Mouse (Mus musculus) brain, adult 2 months (tissue): ENCODE results near the gene Fbxo40.

ENCODE experiments used
- DNase-seq: peaks from one replicate; pipeline ENCODE4 v3.0.0; 2011; ENCODE audit warnings: low read depth, low spot score

The Fbxo40 gene

GRCm38 (mm10) chr16:36921980-36922379, 68.3 kb downstream of the Fbxo40 start:
- DNase-seq = no peak

- DNase-seq = no peak
Observed at GRCm38 (mm10) chr16:36921067-36921613, 69.1 kb downstream of the Fbxo40 start.

GRCm38 (mm10) chr16:36920410-36920809, 69.9 kb downstream of the Fbxo40 start:
- DNase-seq = no peak

GRCm38 (mm10) chr16:36918505-36918904, 71.8 kb downstream of the Fbxo40 start:
- peak; percentile 56 for DNase-seq

GRCm38 (mm10) chr16:36914195-36914594, 76.1 kb downstream of the Fbxo40 start:
- DNase-seq = peak; percentile 46
